Mouse (Mus musculus) frontal cortex, adult (tissue): ENCODE measurements around the gene Ptafr.
A peak's percentile ranks its signal among the peaks of the same experiment; 100 is the strongest.

Experiments
- ATAC-seq: cut with Nextera tagmentation; 2 replicates; pipeline ENCODE4 v1.9.2; 2017; ENCODE audit warnings: mild to moderate bottlenecking, moderate library complexity, mixed read lengths; ENCODE audit not compliant: low TSS enrichment

Gene Ptafr

GRCm38 (mm10) chr4:132563965-132564364 is at the start of gene Ptafr:
Gene Ptafr (plus strand): TSS chr4:132564067.
- no peak; the same call in 1 of the 2 replicates for ATAC-seq

DNA sequence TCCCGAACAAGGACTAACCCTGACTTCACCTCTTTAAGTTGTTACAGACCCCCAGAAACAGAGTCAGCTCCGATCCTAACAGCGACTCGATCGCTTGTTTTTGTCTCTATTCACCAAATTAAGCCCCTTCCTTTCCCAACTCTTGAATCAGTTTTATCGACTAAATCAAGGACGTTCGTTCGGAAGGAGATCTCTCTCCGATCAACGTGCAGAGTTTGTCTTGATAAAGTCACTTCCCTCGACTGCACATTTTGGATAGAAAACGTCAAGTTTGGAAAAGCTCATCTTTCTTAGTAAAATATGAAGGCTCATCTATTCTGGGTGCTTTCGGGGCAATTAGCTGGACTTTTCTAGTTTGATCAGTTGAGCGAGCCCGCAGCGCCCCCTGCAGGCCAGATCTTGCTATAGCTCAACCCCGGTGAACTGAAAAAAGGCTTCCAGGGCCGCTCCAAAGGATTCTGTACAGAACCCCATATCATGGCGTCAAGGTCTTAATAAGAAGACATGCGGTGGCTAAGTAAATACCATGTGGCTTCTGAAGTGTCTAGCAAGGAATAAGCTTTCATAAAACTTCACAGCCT is 49.2 kb upstream of the Ptafr start:
- ATAC-seq, result peak; percentile 44; the same call in 1 of the 2 replicates

- peak; percentile 94 for ATAC-seq
Measured at GRCm38 (mm10) chr4:132515369-132516155, 48.3 kb upstream of the Ptafr start.

GRCm38 (mm10) chr4:132518066-132518465 is 45.8 kb upstream of the Ptafr start:
- ATAC-seq, result no peak

GRCm38 (mm10) chr4:132519188-132519587 is 44.7 kb upstream of the Ptafr start:
- no peak for ATAC-seq

GRCm38 (mm10) chr4:132524321-132524741 is 39.5 kb upstream of the Ptafr start:
- ATAC-seq, result no peak

DNA sequence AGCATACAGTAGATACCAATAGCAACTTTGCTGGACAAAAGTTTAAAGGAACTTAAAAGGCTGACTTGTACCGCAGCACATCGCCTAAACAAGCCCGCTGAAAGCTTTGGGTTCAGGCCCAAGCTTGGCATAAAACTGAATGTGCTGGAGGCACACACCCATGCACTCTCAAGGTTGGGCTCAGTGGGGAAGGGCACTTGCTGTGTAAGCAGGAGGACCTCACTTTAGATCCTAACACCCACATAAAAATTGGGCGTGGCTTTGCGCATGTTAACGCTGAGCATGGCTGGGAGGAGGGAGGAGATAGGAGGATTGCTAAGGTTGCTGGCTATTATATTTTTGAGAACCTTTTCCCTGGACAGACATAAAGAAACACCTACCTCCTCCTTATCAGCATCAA is 39.1 kb upstream of the Ptafr start:
- ATAC-seq, result no peak; the same call in 1 of the 2 replicates

DNA sequence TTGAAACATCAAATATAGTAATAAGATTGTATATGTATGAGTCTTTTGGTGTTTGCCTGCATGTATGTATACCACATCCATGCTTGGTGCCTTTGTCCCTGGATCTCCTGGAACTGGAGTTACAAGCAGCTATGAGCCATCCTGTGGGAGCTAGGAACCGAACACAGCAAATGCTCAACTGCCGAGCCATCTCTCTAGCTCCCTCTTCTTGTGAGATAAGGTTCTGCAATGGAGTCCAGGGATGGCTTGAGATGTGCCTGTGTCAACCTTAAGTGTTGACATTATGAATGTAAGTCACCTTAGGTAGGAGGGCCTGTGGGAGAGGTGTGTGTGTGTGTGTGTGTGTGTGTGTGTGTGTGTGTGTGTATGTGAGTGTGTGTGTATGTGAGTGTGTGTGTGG is 37.2 kb upstream of the Ptafr start:
- no peak for ATAC-seq

- no peak for ATAC-seq
Measured at GRCm38 (mm10) chr4:132527917-132528522, 35.8 kb upstream of the Ptafr start.

DNA sequence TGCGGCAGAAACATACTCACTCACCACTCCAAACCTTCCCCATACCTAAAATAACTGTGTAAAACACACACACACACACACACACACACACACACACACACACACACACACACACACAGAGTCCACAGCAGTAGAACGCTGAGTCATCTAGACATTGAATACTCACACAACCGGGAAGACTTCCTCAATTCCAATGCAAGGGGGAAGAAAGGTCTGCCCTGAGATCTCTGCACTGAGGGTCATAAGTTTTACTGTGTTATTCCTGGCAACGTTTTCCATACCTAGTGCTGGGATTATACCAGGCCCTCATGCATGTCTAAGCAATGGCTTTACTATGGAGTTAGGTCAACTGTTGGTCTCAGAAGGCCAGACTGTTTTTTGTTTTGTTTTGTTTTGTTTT is 34.5 kb upstream of the Ptafr start:
- no peak for ATAC-seq

GRCm38 (mm10) chr4:132530033-132530804 is 33.6 kb upstream of the Ptafr start:
- no peak for ATAC-seq

DNA sequence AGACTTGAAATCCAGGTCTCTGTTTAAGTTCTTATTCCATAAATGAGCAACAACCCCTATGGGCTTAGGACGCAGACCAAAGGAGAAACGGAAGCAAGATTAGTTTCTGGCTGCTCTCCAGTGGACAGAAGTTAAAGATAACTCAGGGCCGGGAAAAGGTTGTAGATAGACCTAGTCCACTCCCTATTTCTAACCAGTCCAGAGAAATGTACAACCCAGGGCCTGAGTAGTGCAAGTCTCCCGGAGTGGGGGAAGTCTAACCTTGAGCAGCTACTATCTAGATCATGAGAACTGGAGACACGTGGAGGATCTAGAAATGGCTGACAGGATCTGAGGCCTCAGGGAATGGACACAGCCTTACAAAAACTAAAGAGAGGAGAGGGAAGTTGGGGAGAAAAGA is 31.4 kb upstream of the Ptafr start:
- peak; percentile 13; the same call in 1 of the 2 replicates for ATAC-seq

- ATAC-seq, result peak; percentile 88
Measured at GRCm38 (mm10) chr4:132532981-132533916, 30.6 kb upstream of the Ptafr start, which contains the start of gene Atpif1. Gene Atpif1 (minus strand): TSS chr4:132533659.

- peak; percentile 71 for ATAC-seq
Measured at GRCm38 (mm10) chr4:132535406-132536121, 28.3 kb upstream of the Ptafr start, which contains the start of gene Dnajc8. Gene Dnajc8 (plus strand): TSS chr4:132535550.

DNA sequence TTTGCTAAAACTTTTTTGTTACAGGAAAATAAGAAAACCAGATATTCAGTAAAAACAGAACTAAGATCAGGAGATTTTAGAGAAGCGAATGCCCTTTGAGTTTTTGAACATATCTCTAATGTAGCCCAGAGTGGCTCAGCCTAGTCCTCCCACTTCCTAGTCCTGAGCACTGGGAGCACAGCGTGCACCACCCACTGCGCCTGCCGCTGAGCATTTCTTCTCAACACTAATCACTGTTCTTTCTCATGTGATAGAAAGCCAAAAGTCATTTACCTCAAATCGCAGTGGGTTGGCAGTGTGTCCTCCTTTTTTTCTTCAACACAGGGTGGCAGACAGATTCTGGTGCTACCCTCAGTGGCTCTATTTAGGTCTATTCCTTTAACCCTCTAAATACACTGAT is 24.4 kb upstream of the Ptafr start:
- ATAC-seq, result no peak

GRCm38 (mm10) chr4:132541413-132541812 is 22.5 kb upstream of the Ptafr start:
- ATAC-seq, result no peak

- ATAC-seq, result peak; percentile 85
Measured at GRCm38 (mm10) chr4:132542724-132543123, 21.1 kb upstream of the Ptafr start.

GRCm38 (mm10) chr4:132545851-132546250 is 18.0 kb upstream of the Ptafr start:
- ATAC-seq, result no peak

DNA sequence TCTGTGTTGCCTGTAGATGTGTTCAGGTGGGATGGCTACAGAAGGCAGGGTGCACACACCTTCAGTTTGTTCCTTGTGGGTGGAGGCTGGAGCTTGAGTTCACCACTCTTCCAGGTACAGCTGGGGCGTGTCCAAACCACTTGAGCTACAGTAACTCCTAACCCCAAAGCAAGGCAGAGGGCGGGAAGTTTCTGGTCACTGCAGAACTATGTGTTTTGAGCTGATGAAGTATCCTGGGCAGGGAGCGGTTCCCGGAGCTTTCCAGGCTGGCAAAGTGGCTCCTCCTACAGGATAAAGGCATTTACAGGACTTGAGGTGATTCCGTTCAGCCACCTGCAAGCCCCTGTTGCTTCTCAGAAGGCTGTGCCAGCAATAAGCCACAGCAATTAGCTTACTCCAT is 9.6 kb upstream of the Ptafr start:
- ATAC-seq, result 0 out of 2 replicates have a peak, but pooled peaks have one; percentile 7

- ATAC-seq, result 0 out of 2 replicates have a peak, but pooled peaks have one; percentile 23
Measured at GRCm38 (mm10) chr4:132554653-132555052, 9.2 kb upstream of the Ptafr start.
